10 mouse cellular contexts compared by ENCODE assay signal in the genomic region with DNA sequence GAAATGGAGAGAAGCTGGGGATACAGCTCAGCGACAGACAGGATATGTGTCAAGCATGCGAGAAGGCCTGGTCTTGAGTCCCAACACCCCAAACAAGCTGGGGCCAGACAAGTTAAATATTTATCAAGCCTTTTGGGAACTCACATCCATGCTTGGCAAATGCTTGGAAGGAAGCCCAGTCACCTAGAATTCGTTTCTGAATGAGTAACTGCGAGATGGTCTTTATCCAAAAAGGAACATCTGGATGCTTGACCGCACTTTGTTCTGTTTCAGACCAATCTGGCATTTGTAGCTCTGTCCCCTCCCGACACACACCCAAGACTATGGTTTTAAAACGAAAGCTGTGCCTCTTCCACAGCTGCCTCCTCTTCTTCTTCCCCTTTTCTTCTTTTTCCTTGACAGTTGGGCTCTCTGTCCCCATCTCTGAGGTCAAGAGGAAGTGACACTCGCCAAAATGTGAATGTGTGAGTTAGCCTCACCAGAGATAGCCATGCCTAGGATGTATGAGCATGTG. TPM values are rescaled to one million over a fixed set of nuclear protein-coding genes. Genes with fewer than 3 reads are reported as not detected.
A peak's percentile ranks its signal among the peaks of the same experiment; 100 is the strongest.
DNase-seq lines count a peak whose midpoint lies in the region; ATAC-seq and TF ChIP-seq lines count a peak whose summit lies in the region.
"Had no signal": no experiment of that assay in that cellular context is flagged by ENCODE, and none has a peak within 500 bp of the region (broad histone marks: within the 10 kb centered on the region; RNA-seq: fewer than 3 reads in every experiment).

No protein-coding gene starts in this region.

- 29% methylated on average over 8 of the region's 8 CpGs for WGBS in spleen, adult 2 months
- WGBS in intestine, embryonic 14.5 days = 52% methylated on average over 8 of the region's 8 CpGs
- WGBS in liver, embryonic 15.5 days (ENCODE audit: insufficient replicate concordance) = 32% methylated on average over 8 of the region's 8 CpGs
- 67% methylated on average over 8 of the region's 8 CpGs for WGBS in hindbrain, postnatal 0 days

- ATAC-seq in intestine, embryonic 14.5 days (replicated peaks; ENCODE audit: low FRiP score, low TSS enrichment, low read depth) = no peak
- no peak for ATAC-seq in liver, embryonic 15.5 days (ENCODE audit: insufficient read depth)
- no peak for ATAC-seq in hindbrain, postnatal 0 days

- no peak for DNase-seq in spleen, adult 2 months (ENCODE audit: low read depth in 1 of 2, low spot score in 2 of 2)
- DNase-seq in spleen, adult 12 weeks (ENCODE audit: low spot score) = no peak
- DNase-seq in intestine, embryonic 14.5 days (ENCODE audit: low spot score) = no peak
- DNase-seq in splenic B cell, adult 2 months (ENCODE audit: low read depth, low spot score) = peak; percentile 39
- DNase-seq in ovary, postnatal 14 days (ENCODE audit: low spot score) = no peak
- DNase-seq in retina, postnatal 1 day = no peak
- no peak for DNase-seq in hindbrain, postnatal 0 days (ENCODE audit: low spot score)
- DNase-seq: cerebellum, adult 9-10 months had no signal

- no peak overlapping the region for H3K9ac ChIP-seq in intestine, embryonic 14.5 days (ENCODE audit: low read length)
- H3K9ac ChIP-seq in liver, embryonic 15.5 days = no peak overlapping the region
- H3K9ac ChIP-seq in hindbrain, postnatal 0 days (replicated peaks; ENCODE audit: low read length) = no peak overlapping the region

- H3K9me3 ChIP-seq in intestine, embryonic 14.5 days (ENCODE audit: control insufficient read depth, low read length) = no peaks in the 10 kb centered on the region
- no peaks in the 10 kb centered on the region for H3K9me3 ChIP-seq in liver, embryonic 15.5 days (replicated peaks)
- no peaks in the 10 kb centered on the region for H3K9me3 ChIP-seq in hindbrain, postnatal 0 days (ENCODE audit: low read length)

- peak overlapping the region; percentile 50; the same call in 1 of the 2 replicates for H3K27ac ChIP-seq in spleen, adult 2 months (ENCODE audit: insufficient read depth, low read length)
- H3K27ac ChIP-seq in intestine, embryonic 14.5 days (ENCODE audit: low read depth) = peak overlapping the region; percentile 47; the same call in 1 of the 2 replicates
- peak overlapping the region; percentile 42 for H3K27ac ChIP-seq in liver, embryonic 15.5 days (replicated peaks)
- H3K27ac ChIP-seq in hindbrain, postnatal 0 days = no peak overlapping the region
- H3K27ac ChIP-seq: heart, adult 2 months had no signal

- no peaks in the 10 kb centered on the region for H3K27me3 ChIP-seq in spleen, adult 2 months (ENCODE audit: control insufficient read depth, insufficient read depth, low read length)
- no peaks in the 10 kb centered on the region for H3K27me3 ChIP-seq in intestine, embryonic 14.5 days (replicated peaks; ENCODE audit: control insufficient read depth, insufficient read depth, low read length)
- H3K27me3 ChIP-seq in liver, embryonic 15.5 days = no peaks in the 10 kb centered on the region
- H3K27me3 ChIP-seq in splenic B cell, adult 2 months (ENCODE audit: control insufficient read depth, insufficient read depth, low read length, poor library complexity, severe bottlenecking) = no peaks in the 10 kb centered on the region
- H3K27me3 ChIP-seq in hindbrain, postnatal 0 days (ENCODE audit: insufficient read depth, low read length) = no peaks in the 10 kb centered on the region

- peaks cover 4% of the 10 kb centered on the region; the same call in 1 of the 2 replicates for H3K4me1 ChIP-seq in spleen, adult 2 months (ENCODE audit: control insufficient read depth, insufficient read depth, insufficient read length)
- peaks cover 10% of the 10 kb centered on the region for H3K4me1 ChIP-seq in intestine, embryonic 14.5 days (replicated peaks; ENCODE audit: control insufficient read depth, insufficient read depth, low read length)
- H3K4me1 ChIP-seq in liver, embryonic 15.5 days (replicated peaks) = peaks cover 12% of the 10 kb centered on the region; the same call in 1 of the 2 replicates
- H3K4me1 ChIP-seq in hindbrain, postnatal 0 days (ENCODE audit: insufficient read depth, low read length) = no peaks in the 10 kb centered on the region

- TF ChIP-seq CTCF in spleen, adult 2 months (IDR thresholded peaks at IDR 0.05; ENCODE audit: extremely low read depth, insufficient read depth, insufficient read length, insufficient replicate concordance) = no peak
- no peak for TF ChIP-seq CTCF in hindbrain, postnatal 0 days (IDR thresholded peaks at IDR 0.05; ENCODE audit: low read depth)

- no peak overlapping the region; the same call in 1 of the 2 replicates for H3K4me3 ChIP-seq in spleen, adult 2 months (ENCODE audit: extremely low read depth, insufficient read depth, insufficient read length)
- H3K4me3 ChIP-seq in intestine, embryonic 14.5 days (ENCODE audit: low read depth, low read length) = no peak overlapping the region
- no peak overlapping the region for H3K4me3 ChIP-seq in liver, embryonic 15.5 days (replicated peaks)
- no peak overlapping the region for H3K4me3 ChIP-seq in hindbrain, postnatal 0 days (ENCODE audit: low read length)
- H3K4me3 ChIP-seq: heart, adult 2 months had no signal

- H3K36me3 ChIP-seq in spleen, adult 2 months (ENCODE audit: control insufficient read depth, insufficient read depth, low read length) = no peaks in the 10 kb centered on the region
- H3K36me3 ChIP-seq in intestine, embryonic 14.5 days (ENCODE audit: control insufficient read depth, insufficient read depth, low read length) = no peaks in the 10 kb centered on the region
- no peaks in the 10 kb centered on the region for H3K36me3 ChIP-seq in liver, embryonic 15.5 days (replicated peaks)
- no peaks in the 10 kb centered on the region for H3K36me3 ChIP-seq in splenic B cell, adult 2 months (ENCODE audit: control insufficient read depth, insufficient read depth, low read length, poor library complexity, severe bottlenecking)
- no peaks in the 10 kb centered on the region for H3K36me3 ChIP-seq in hindbrain, postnatal 0 days (ENCODE audit: insufficient read depth, low read length)

- no peak overlapping the region for H3K4me2 ChIP-seq in intestine, embryonic 14.5 days (ENCODE audit: low read length)
- peak overlapping the region; percentile 18; the same call in 1 of the 2 replicates for H3K4me2 ChIP-seq in liver, embryonic 15.5 days
- H3K4me2 ChIP-seq in hindbrain, postnatal 0 days (ENCODE audit: low read depth, low read length) = no peak overlapping the region

- TF ChIP-seq POLR2A in spleen, adult 2 months (IDR thresholded peaks at IDR 0.05; ENCODE audit: low read depth, low read length) = no peak

RNA-seq across cellular contexts. Expression of a gene that starts 28.9 kb away (rescaled TPM):
- polyA plus RNA-seq in spleen, adult 2 months (2012; rRNA removed) = 11.5 and 12.2 TPM in 2 replicates
- 97.3 and 108 TPM in 2 replicates for polyA plus RNA-seq in intestine, embryonic 14.5 days (2014; fragmentation: Nextera tagmentation; extraction: Ambion mirVana)
- polyA plus RNA-seq in liver, embryonic 15.5 days (2015; fragmentation: Nextera tagmentation; extraction: Ambion mirVana) = 9.2 and 10.7 TPM in 2 replicates
- total RNA-seq in hindbrain, postnatal 0 days (2014; rRNA removed) = 174 and 188 TPM in 2 replicates
- 127 and 131 TPM in 2 replicates for polyA plus RNA-seq in hindbrain, postnatal 0 days (2015; fragmentation: Nextera tagmentation; extraction: Ambion mirVana)
